Mouse (Mus musculus): Measurements from ENCODE around the gene Id4.

The Id4 gene

DNA sequence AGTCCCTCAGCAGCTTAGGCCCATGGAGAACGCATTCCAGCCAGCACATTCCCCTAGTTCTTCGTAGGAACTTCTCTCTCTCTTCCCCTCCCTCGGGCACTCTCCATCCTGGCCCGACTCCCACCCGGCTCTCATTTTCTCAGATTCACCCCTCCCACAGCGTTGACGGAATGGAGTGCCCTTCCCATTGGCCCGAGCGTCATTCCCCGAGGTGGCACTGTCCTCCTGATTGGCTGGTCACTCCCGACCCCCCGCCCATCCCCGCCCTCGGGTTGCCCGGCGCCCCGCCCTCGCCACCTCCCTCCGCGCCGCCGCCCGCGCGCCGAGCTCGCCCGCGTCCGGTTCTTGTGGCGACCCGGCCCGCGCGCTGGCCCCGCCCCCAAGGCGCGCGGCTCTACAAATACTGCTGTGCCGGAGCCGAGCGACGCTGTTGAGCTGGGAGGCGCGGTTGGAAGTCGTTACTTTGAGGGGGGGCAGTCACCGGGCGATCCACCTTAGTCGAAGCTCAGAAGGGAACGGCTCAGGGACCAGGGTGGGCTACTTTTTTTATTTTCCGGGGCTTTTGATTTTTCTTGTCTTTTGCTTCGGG lies at the start of gene Id4:
Gene Id4 (plus strand): TSS at position 539 of the 589 bp plus-strand sequence.
- peak; percentile 92 for DNase-seq (ENCODE audit: low read depth, low spot score)

DNA sequence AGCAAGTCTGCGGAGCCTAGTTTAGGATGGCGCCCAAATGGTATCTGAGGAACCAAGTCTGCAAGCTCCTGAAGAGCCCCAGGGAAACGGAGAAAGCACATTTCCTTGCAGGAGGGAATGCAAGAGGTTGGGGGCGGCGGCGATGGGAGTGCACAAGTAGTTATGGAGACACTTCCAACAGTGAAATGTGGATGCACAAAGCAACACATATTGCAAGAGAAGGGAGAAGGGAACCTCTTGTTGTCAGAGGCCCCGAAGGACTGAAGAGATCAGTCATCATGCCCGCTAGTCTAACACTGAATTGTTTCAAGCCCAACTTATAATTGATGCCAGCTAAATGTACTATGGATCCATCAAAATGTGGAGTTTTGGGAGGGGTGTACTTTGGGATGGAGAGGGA lies 33.9 kb upstream of the Id4 start:
- DNase-seq (ENCODE audit: low read depth, low spot score), result no peak

DNA sequence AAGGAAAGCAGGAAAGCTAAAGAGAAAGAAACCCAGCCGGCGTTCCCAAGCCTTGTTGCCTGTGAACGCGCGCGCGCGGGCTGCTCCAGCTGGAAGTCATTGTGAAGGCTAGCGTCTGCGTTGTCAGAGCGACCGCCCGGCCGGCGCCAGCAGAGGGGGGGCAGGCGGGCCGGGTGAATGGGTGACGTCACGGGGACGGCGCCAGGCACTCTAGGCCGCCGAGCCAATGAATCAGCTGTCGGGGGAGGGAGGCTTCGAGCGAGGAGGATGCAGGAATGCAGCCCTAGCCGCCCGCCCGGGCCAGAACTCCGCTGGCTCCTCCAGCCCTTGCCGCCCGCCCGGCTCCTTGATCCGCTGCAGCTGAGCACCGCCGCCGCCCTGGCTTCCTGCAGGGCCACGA lies 33.3 kb upstream of the Id4 start:
- DNase-seq (ENCODE audit: low read depth, low spot score), result peak; percentile 82

DNA sequence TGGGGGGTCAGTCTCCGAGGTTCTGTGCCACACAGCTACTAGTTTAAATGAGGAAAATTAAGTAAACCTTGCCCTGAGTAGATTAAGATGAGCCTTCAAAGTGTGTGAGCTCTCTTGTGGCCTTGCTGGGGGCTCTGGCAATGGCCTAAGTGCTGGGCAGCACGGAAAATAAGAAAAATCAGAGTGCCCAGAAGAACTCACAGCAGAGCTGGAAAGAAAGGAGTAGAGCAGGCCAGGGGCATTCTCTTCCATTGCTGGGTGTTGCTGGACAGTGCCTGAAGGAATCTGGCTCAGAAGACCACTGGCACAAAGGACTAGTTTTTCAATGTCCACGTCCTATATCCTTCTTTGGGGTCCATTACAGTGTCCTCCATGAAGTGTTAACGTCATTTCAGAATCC lies 32.9 kb upstream of the Id4 start:
- no peak for DNase-seq (ENCODE audit: low read depth, low spot score)

DNA sequence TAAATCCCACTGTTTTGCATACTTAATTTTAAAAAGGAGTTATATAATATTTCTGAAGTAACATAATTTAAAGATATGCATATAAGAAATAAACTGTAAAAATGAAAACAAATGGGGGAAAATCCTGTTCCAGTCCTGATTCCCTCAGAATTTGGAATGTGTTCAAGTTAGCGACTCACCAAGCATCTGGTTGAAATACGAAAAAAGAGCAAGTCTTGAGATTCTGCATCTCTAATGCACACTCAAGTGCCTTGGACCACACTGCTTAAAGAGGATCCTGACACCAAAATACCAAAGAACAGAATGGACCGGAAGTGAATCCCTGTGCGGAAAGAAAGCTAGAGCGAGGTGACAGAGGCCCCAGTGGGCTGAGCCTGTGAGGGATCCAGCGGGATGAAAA lies 30.0 kb upstream of the Id4 start:
- no peak for DNase-seq (ENCODE audit: low read depth, low spot score)

DNA sequence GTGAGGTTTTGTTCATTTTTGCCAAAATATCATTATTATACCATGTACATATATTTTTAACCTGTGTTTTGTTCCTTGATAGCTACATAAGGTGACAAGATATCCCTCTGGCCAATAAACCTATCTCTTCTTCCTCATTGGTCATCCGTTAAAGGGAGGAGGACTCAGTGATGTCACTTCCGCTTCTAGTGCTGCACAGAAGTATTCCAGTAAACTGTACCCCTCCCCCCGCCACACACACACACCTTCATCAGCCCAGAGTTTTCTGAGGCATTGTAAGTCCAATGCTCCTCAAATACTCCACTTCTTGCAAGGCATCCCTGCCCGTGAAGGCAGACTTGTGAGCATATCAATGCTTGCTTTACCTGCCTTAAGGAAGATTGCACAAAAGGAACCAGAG lies 24.6 kb upstream of the Id4 start:
- no peak for DNase-seq (ENCODE audit: low read depth, low spot score)

DNA sequence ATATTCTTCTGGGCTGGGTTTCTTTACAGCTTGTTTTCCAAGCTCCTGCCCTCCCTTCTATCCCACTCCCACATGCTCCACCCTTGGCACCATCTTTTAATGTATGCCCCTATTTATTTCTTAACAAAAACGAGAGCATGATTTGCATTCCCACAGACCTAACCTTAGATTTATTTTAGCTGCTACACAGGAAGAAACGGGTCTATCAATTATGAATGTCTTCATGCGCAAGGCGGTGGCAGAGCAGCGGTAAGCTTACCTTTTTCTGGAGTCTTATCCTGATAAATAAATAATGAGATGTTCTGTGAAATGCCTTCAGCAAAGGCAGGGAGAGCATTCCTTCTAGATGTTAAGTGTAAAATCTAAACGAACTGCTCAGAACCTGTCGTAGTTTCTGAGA lies 24.2 kb upstream of the Id4 start:
- no peak for DNase-seq (ENCODE audit: low read depth, low spot score)

DNA sequence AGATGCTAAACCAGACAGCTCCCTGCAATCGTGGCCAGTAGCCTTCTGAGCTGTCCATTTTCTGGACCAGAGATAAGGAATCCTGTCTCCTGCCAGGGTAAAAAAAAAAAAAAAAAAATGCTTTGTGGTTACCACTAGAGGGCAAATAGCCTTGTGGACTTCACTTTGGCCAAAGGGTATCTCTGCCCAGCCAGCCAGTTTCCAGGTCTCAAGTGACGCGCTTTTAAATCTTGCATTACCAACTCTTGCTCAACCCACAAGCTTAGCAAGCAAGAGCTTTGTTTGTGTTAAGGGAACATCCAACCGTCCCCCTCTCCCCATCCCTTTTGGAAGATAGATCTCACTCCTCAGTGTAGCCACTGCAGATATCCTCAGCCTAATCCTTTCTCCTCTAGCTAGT lies 23.5 kb upstream of the Id4 start:
- no peak for DNase-seq (ENCODE audit: low read depth, low spot score)

DNA sequence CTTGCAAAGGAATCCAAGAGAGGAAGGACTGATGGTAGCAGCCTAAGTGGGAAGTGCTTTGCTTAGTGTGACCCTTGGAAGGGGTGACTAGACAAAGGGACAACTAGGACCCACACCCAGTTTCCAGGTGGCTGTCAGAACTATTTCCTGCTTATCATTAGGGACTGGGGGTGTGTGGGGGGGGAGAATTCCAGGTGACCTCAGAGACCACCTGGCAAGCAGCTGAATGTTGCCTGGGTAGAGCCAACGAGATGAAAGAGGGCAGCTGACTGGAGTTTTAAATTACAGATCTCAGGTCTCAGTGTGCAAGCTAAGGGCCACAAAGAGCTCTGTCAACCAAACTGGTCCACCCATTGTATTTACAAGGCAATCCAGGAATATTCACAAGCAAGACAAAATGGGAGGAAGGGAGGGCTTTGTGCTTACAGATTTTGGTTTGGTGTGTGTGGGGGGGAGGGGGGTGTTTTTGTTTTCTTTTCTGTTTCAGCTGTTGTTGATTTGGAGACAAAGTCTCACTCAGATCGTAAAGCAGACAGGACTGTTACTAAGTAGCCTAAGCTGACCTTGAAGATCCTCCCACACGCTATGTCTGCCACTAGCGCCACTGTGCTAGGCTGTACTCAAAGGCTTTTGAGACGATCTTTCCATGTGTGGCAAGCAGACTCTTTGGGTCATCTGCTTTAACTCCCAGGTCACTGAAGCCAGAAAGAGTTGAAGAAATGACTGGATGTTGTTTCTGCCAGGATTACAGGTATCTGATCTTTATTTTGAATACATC lies 15.6 kb upstream of the Id4 start:
- no peak for DNase-seq (ENCODE audit: low read depth, low spot score)

DNA sequence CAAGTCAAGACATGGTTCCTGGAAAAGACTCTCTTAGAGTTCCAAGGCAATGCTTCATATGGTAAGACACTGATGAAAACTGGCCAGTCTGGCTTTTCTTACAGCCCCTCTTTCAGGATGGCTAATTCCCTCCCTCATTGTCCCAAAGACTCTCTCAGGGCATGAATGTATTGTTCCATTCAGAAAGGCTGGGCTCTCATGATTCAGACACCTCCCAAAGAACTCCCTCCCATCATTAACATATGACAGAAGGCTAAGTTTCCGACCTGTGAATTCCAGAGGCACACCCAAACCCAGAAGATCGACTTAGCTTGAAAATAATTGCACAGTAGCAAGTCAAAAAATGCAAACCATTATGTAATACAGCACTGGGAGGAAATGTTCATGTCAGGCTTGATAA lies 8.5 kb upstream of the Id4 start:
- DNase-seq (ENCODE audit: low read depth, low spot score), result no peak

DNA sequence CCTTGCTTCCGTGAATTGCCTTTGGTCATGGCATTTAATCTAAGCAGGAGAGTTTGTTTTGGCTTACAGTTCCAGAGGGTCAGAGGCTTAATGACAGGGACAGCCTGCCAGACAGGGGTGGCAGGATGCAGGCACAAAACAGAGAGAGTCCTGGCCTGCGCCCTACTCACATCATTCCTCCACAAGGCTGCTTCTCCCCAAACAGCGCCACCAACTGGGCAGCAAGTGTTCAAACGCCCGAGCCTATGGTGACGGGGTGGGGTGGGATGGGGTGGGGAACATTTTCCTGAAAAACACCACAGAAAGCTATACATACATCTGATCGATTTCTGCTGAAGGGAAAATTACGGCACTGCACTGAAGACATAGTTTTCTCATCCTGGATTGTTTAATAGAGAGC lies 6.0 kb upstream of the Id4 start:
- DNase-seq (ENCODE audit: low read depth, low spot score), result no peak

DNA sequence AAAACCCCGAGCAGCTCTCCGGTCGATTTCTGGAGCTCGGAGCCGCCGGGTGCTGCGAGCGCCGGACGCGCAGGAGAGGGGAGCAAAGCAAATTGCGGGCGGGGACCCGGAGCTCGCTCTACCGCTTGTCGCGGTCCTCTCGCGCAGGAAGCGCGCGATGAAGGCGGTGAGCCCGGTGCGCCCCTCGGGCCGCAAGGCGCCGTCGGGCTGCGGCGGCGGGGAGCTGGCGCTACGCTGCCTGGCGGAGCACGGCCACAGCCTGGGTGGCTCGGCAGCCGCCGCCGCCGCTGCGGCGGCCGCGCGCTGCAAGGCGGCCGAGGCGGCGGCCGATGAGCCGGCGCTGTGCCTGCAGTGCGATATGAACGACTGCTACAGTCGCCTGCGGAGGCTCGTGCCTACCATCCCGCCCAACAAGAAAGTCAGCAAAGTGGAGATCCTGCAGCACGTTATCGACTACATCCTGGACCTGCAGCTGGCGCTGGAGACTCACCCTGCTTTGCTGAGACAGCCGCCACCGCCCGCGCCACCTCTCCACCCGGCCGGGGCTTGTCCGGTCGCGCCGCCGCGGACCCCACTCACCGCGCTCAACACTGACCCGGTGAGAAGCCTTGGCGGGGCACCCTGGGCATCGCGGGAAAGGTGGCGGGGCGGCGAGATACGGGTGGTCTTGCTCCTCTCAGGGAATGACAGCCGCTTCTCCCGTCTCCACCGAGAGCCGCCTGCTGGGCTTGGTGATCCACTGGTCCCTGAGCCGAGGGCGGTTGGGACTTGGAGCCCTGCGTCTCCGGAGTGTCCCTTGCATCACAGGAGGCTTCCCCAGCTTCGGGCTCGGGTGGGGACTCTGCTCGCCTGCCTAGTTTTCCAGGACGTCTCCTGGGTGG lies 553 bp downstream of the Id4 start:
- DNase-seq (ENCODE audit: low read depth, low spot score), result peak; percentile 33

DNA sequence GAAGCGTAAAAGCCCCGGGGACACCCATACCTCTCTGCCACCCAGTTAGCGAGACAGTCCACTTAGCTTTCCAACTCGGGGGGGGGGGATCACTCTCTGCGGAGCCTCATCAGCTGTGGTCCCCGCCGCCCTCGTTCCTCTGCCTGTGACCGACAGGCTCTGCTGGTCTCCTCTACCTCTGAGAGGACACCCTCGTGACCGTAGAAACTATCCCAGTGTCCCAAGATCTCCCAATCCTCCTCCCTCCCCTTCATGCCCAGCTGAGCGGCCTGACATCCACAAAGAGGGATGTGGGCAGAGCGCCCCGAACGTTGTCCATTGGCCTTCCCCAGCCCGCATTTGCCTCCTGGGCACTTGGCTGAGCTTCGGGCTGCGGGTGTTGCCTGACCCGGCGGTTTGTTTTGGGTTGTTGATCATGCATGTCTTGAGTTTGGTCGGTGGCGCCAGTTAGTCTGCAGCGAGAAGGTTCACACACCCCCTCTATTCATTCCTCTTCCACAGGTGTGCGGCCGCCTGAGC lies 1.5 kb downstream of the Id4 start:
- DNase-seq (ENCODE audit: low read depth, low spot score), result no peak

DNA sequence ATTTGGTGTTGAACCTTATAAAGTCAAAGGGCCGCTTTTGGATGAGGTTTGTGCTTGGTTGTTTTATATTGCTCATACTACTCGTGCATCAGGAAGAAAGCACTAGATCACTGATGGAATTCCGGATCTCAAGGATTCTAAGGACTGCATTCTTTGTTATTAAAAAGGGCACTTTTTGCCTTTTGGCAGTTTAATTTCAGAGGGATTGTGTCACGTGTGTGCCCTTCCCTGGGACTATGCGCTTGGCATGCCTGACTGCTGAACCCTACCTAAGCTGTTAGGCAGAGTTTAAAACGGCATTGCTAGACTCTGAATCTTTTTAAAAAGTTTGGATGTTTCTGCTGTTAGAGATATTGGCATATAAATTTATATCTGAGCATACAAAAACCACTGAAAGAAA lies 4.0 kb downstream of the Id4 start:
- DNase-seq (ENCODE audit: low read depth, low spot score), result no peak

DNA sequence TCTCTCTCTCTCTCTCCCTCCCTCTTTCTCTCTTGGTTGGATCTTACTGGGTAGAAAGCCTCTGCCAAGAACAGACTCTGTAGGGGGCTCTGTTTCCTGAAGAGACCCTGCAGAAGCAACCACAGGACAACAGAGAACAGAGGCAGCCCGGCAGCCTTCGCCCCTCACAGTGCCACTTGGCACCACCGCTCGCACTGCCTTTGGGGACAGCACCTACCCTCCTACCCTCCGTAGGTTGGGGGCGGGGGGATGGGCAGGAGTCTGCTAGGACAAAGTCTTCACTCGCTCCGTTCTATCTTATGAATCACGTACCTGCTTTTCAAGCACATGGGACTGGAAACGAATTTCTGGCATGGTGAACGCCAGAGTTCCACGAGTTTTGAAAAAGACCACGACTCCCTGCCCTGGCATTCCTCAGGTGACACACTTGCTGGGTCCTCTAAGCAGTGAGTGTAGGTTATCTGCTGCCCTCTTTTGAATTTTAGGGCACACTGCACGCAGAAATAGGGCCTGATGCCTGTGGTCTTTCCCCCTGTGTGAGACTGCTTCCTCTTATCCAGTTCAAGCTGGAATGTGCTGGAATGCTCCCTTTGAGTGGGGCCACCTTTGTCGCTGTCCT lies 12.5 kb downstream of the Id4 start:
- peak; percentile 39 for DNase-seq (ENCODE audit: low read depth, low spot score)

DNA sequence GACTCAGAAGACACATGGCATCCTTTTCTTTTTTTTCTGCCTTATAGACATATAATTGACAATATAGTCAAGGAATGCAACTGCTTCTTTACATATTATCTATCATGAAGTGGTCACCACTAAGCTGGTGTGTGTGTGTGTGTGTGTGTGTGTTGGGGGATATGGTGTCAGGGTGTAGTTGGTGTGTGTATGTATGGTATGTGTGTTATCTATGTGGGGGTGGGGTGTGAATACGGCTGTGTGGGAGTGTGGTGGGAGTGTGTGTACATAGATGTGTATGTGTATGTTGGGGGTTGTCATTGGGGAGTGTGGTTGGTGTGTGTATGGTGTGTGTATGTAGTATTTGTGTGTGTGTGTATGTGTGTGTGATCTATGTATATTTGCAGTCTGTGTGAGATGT lies 13.1 kb downstream of the Id4 start:
- DNase-seq (ENCODE audit: low read depth, low spot score), result no peak

DNA sequence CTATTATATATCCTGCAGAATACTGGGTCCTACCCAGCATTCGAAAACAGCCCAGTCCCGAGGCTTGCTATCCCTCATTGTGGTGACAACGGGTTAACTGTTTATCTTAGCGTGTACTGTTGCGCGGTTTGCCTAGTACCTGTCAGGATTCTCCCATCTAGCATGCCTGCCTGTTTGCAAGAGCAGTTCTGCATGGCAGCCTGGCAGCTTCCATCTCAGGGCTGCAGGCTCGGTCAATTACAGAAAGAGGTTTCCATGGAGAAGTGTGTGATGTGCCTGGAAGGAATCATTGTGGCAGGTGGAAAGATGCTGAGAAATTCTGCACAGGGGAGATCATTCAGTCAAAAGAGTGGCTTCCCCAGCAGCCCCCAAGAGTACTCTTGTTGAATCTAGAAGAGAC lies 16.0 kb downstream of the Id4 start:
- no peak for DNase-seq (ENCODE audit: low read depth, low spot score)

DNA sequence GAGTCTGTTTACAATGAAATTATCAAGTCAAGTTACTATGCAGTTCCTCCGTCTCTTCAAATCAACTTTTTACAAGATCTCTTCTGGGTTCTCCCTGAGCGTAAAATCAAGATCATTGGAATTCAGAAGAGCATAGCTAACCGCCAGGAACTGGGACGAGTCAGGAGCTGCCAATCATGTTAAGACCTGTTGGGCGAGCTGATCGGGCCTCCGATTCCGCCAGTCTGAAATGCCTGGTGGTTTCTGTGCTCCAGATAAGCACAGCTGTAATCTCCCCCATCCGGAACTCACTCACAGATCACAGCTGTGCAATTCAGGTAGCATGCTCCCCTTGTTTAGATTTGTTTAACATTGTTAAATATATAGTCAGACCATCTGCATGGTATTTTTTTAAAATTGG lies 23.4 kb downstream of the Id4 start:
- no peak for DNase-seq (ENCODE audit: low read depth, low spot score)

DNA sequence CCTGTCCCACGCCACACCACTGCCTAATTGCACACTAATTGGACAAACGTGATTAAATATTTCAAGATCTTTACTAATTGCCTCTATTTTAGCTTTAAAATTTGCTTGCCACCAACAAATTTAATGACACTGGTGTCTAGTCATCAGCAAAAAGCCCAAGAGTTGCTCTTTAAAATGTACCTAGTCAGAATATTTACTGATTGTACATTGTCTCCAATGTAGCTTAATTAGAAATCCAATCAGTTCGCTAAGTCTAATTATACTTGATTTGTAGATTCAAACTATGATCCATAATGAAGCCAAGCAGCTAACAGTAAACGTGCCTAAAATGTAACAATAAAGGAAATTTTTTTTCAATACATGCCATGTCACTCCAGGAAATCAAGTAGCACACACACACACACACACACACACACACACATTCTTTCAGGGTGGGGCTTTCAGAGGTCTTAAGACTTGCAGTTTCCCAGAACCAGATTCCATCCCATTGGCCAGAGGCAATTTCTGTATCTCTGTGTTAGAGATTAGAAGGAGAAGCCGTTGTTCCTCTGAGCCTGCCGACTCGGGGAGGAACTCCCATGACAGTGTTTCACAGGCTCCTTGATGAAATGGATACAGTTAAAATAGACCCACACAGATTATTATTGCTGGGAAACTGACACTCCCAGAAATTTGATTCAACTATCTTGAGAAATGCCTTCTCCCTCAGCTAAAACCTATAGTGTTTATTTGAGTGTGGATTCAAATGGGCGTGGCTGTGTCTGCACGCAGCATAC lies 24.1 kb downstream of the Id4 start:
- DNase-seq (ENCODE audit: low read depth, low spot score), result no peak

DNA sequence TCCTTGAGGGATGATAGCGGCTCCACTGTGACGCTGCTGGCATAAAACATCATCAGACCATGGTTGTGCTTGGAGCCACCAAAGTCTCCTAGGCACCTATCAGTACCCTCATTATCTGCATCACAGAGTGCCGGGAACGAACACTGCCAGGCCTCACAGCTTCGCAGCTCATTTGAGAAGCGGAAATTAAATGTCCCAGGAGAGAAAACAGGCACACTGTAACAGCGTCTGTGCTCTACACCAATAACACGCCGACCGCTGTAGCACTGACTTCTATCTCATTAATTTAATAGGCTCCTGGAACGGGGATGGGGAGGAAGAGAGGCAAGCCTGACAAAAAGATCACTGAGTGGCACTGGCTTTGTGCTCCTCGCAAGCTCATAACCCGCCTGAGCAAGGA lies 29.4 kb downstream of the Id4 start:
- peak; percentile 11 for DNase-seq (ENCODE audit: low read depth, low spot score)

DNA sequence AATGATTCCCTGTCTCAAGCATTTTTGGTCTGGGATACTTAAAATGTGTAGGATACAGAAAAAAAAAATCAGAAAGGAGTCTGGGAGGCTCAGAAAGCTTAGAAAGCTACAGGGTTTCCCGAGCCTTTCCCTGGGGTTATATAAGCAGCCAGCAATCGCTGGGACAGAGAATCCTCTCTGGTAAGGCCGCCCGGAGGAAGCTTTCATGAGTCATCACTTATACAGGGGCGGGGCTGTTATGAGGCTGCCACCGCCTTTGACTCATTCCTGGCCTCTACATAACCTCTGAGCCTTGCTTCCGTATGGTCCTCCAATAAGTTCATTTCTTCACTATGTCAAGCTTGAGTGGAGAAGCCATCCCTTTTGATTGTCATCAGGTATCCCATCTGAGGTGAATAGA lies 53.5 kb downstream of the Id4 start:
- no peak for DNase-seq (ENCODE audit: low read depth, low spot score)
